Mouse (Mus musculus): ENCODE measurements around the gene Smyd1.

DNA sequence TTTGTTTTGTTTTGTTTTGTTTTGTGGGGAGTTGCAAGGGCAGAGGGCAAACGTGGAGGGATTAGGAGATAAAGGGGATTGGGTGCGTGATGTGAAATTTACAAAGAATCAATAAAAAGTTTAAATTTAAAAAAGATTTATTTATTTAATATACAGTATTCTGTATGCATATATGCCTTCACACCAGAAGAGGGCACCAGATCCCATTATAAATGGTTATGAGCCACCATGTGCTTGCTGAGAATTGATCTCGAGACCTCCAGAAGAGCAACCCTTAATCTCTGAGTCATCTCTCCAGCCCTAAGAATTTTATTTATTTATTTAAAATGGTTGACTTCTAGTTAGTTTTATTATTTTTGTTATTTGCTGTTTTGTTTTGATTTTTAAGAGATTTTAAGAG is 78.8 kb downstream of the Smyd1 start:
- TF ChIP-seq POLR2A (IDR thresholded peaks at IDR 0.05; ENCODE audit: low read depth, low read length): no peak
- TF ChIP-seq EP300 (IDR thresholded peaks at IDR 0.05; ENCODE audit: low read length): no peak
- TF ChIP-seq MAFK (IDR thresholded peaks at IDR 0.05; ENCODE audit: insufficient replicate concordance, low read length): no peak
- TF ChIP-seq UBTF (IDR thresholded peaks at IDR 0.05; ENCODE audit: low read depth, low read length): no peak
